Mouse (Mus musculus) kidney, postnatal 0 days (tissue): ENCODE measurements at regions not wholly inside any gene's neighbourhood (a gene's known extent, or its start where the extent isn't known, plus 50 kb on each side); places are given as distances from the start of the nearest gene placed in this dataset.

Source experiments
- ATAC-seq: fragments of 200-750 bp; cut with Nextera tagmentation; replicated peaks from 2 replicates; pipeline ENCODE4 v1.8.0; 2017; ENCODE audit warnings: low read depth, moderate number of reproducible peaks, moderate TSS enrichment, moderate library complexity; ENCODE audit not compliant: low FRiP score
- DNase-seq: peaks from one replicate; pipeline ENCODE4 v3.0.0-alpha.2; 2016; ENCODE audit warnings: low spot score
- H3K27ac ChIP-seq: fragments of 300-500 bp; sonication (generic); 2 replicates; pipeline ENCODE4 v1.5.1; 2014; ENCODE audit warnings: mild to moderate bottlenecking
- H3K27me3 ChIP-seq: fragments of 300-500 bp; sonication (generic); 2 replicates; pipeline ENCODE4 v1.6.1; 2014; ENCODE audit warnings: low read length, mixed read lengths; ENCODE audit not compliant: insufficient read depth
- H3K36me3 ChIP-seq: fragments of 300-500 bp; sonication (generic); 2 replicates; pipeline ENCODE4 v1.6.1; 2014; ENCODE audit warnings: low read length, mixed read lengths; ENCODE audit not compliant: insufficient read depth
- H3K4me1 ChIP-seq: fragments of 300-500 bp; sonication (generic); replicated peaks from 2 replicates; pipeline ENCODE4 v1.6.1; 2014; ENCODE audit warnings: antibody characterized with exemption, low read length, mixed read lengths; ENCODE audit not compliant: insufficient read depth
- H3K4me2 ChIP-seq: fragments of 300-500 bp; sonication (generic); 2 replicates; pipeline ENCODE4 v1.6.1; 2014; ENCODE audit warnings: mild to moderate bottlenecking, low read length, moderate library complexity, mixed read lengths
- H3K4me3 ChIP-seq: fragments of 300-500 bp; sonication (generic); replicated peaks from 2 replicates; pipeline ENCODE4 v1.5.1; 2014; ENCODE audit warnings: low read depth, low read length
- H3K9ac ChIP-seq: fragments of 300-500 bp; sonication (generic); 2 replicates; pipeline ENCODE4 v1.6.1; 2014; ENCODE audit warnings: low read depth, low read length
- H3K9me3 ChIP-seq: fragments of 300-500 bp; sonication (generic); replicated peaks from 2 replicates; pipeline ENCODE4 v1.6.1; 2016; ENCODE audit warnings: low read length, inconsistent platforms, mixed read lengths
- CTCF ChIP-seq: IDR thresholded peaks from 2 replicates; pipeline ENCODE4 v1.5.1; 2016; ENCODE audit warnings: antibody characterized with exemption, low read depth, mild to moderate bottlenecking, moderate library complexity
- WGBS: fragments of 180-500 bp; shearing (Covaris S2); extraction: QIAGEN DNeasy Blood & Tissue Kit; methylation state at CpG from one replicate; pipeline ENCODE4 v1.1.7; 2014; 5-methylcytosine and 5-hydroxymethylcytosine counted together

- H3K4me1 ChIP-seq, result no peaks in the 10 kb centered on the region
- H3K4me2 ChIP-seq, result no peak overlapping the region
- no peak overlapping the region for H3K9ac ChIP-seq
- no peaks in the 10 kb centered on the region for H3K27me3 ChIP-seq
- DNase-seq (no peak), ATAC-seq (no peak)
- no peak overlapping the region for H3K4me3 ChIP-seq
- 81% methylated on average over 5 of the region's 5 CpGs for WGBS
- TF ChIP-seq CTCF, result no peak
- H3K36me3 ChIP-seq, result no peaks in the 10 kb centered on the region
- H3K27ac ChIP-seq, result no peak overlapping the region
- H3K9me3 ChIP-seq, result no peaks in the 10 kb centered on the region
Measured at GRCm38 (mm10) chr11:24724259-24724937, 646.5 kb downstream of the Bcl11a start.

DNA sequence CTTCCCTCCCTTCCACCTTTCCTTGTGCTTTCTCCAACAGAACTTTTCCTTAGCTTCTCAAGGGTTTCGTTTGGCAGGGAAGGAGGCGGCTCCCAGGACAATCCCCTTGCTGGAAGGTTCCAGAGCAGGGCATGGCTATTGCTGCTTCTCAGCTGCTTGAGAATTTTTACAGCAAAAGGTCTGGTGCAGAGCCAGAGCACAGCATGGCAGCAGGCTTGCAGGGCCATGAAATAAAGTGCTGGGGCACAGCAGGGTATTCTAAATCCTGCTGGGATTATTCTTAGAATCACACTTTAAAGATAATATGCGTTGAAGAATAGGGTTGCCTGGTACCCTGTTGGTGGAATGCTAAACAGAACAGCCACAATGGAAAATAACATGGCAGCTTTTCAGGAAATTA lies 648.5 kb downstream of the Bcl11a start:
- Histone ChIP-seq H3K36me3 (no peaks in the 10 kb centered on the region), H3K27me3 (no peaks in the 10 kb centered on the region), H3K27ac (no peak overlapping the region), H3K9me3 (no peaks in the 10 kb centered on the region), H3K9ac (no peak overlapping the region), H3K4me2 (no peak overlapping the region), H3K4me1 (no peaks in the 10 kb centered on the region), H3K4me3 (no peak overlapping the region)
- DNase-seq, result no peak
- no peak for TF ChIP-seq CTCF
- 60% methylated on average over 3 of the region's 3 CpGs for WGBS
- ATAC-seq, result no peak

GRCm38 (mm10) chr11:24727404-24727803 lies 649.5 kb downstream of the Bcl11a start:
- no peak for TF ChIP-seq CTCF
- no peak overlapping the region for H3K27ac ChIP-seq
- H3K4me3 ChIP-seq, result no peak overlapping the region
- H3K36me3 ChIP-seq, result no peaks in the 10 kb centered on the region
- DNase-seq, result no peak
- no peak overlapping the region for H3K9ac ChIP-seq
- 46% methylated on average over 1 of the region's 1 CpGs for WGBS
- H3K9me3 ChIP-seq, result no peaks in the 10 kb centered on the region
- H3K27me3 ChIP-seq, result no peaks in the 10 kb centered on the region
- no peaks in the 10 kb centered on the region for H3K4me1 ChIP-seq
- H3K4me2 ChIP-seq, result no peak overlapping the region
- ATAC-seq, result no peak

DNA sequence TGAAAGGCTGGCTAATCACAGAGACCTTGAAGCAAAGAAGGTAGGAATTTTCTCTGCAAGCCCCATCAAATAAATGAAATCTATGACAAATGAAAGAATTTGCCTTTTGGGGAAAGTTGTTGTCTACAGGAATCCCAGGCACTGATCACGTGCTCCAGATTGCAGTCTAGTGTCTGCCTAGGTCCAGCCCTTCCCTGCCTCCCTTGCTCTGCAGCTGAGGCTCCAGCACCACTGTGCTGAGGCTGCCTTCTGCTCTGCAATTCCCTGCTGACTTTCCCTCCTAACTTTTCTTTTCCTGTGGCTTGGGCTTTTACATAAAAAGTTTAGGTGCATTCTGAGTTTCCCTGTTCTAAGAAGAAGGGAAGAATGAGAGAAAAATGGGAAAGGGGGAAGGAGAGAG lies 653.6 kb downstream of the Bcl11a start:
- DNase-seq, result no peak
- no peak for ATAC-seq

DNA sequence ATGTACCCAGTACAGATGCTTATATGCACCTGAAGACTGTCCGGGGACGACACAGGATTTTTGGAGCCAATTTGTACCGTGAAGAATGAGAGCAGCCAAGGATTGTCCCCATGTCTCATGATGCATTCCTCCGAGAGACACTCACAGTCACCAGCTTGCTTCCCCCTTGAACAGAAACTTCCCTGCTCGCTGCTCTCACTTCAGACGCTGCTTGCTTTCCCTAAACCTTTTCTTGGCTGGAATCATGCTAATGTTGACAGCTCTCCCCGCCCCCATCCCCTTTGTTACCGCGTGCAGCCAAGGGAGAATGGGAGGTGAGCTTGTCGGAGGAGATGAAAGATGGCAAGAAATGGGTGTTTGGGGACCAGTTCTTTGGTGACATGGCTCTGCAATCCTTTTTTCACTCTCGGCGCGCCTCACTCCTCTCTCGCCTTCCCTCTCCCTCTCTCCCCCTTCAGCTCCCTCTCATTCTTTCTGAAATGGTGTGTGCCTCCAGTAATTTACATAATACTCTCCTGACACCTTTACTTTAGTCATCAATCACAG lies 661.9 kb downstream of the Bcl11a start:
- 8% methylated on average over 14 of the region's 14 CpGs for WGBS
- no peak for DNase-seq

More for the DNA sequence above, 653.6 kb downstream of the Bcl11a start:
- Histone ChIP-seq H3K36me3 (no peaks in the 10 kb centered on the region), H3K4me2 (no peak overlapping the region), H3K4me3 (no peak overlapping the region), H3K27ac (no peak overlapping the region), H3K27me3 (no peaks in the 10 kb centered on the region), H3K9ac (no peak overlapping the region), H3K4me1 (no peaks in the 10 kb centered on the region), H3K9me3 (no peaks in the 10 kb centered on the region)
- TF ChIP-seq CTCF, result no peak
- 12% methylated on average over 1 of the region's 1 CpGs for WGBS

DNA sequence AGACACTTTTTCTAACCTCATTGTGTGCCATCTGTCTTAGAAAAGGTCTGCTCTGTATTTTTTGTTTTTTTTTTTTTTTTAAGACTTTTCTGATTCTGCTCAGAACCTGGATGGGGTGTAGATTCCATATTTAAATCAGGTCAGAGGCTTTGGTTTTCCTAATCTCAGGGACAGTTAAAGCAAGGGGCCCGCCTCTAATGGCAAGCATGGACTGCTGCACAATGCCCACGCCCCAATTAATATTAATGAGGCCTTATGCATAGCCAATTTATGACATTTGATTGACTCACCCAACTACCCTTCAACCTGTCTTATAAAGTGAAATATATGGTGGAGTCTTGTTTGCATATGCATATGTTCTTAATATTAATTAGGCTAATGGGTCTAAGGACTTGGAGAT lies 662.6 kb downstream of the Bcl11a start:
- H3K4me2 ChIP-seq, result no peak overlapping the region
- H3K4me1 ChIP-seq, result no peaks in the 10 kb centered on the region
- no peak overlapping the region for H3K9ac ChIP-seq
- no peak for DNase-seq
- H3K9me3 ChIP-seq, result no peaks in the 10 kb centered on the region
- no peak for TF ChIP-seq CTCF
- no peak overlapping the region for H3K27ac ChIP-seq
- H3K4me3 ChIP-seq, result no peak overlapping the region
- WGBS, result 66% methylated on average over 2 of the region's 2 CpGs
- no peak for ATAC-seq
- H3K36me3 ChIP-seq, result no peaks in the 10 kb centered on the region
- no peaks in the 10 kb centered on the region for H3K27me3 ChIP-seq

More for the DNA sequence above, 661.9 kb downstream of the Bcl11a start:
- Histone ChIP-seq H3K4me3 (0 out of 2 replicates have a peak overlapping the region, but pooled peaks have one; percentile 5), H3K4me1 (no peaks in the 10 kb centered on the region), H3K4me2 (peak overlapping the region; percentile 48), H3K9me3 (no peaks in the 10 kb centered on the region), H3K27ac (no peak overlapping the region), H3K27me3 (no peaks in the 10 kb centered on the region), H3K9ac (no peak overlapping the region), H3K36me3 (no peaks in the 10 kb centered on the region)
- no peak for TF ChIP-seq CTCF
- no peak for ATAC-seq
